Mouse (Mus musculus) urinary bladder, postnatal 25 days (tissue): ENCODE data around the gene Rrbp1.

Experiments used
- DNase-seq: peaks from one replicate; pipeline ENCODE4 v3.0.0; 2022; ENCODE audit warnings: low spot score

Rrbp1 gene

DNA sequence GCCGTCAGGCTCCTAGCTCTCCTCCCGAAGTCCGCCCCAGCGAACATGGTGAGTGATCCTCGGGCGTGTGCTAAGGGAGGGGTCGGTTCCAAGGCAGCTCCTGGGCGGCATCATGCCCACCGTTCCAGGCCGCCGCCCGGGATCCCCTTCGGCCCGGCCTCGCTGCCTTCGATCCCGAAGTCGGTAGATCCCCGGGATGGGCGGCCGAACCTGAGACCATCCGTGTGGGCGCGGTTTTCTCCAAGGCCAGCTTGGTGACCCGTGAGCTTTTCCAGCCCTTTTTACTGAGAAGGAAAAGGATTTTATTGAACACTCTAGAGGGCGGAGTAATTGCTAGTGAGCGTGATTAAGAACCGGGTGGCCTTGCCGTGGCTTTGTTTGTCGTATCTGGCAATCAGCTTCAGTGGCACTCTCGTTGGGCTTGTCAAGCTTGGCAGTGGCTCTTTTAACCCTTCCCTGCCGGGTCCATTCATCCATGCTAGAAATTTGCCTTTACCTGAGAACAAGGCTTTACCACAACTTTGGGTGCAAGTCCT is 95.4 kb downstream of the Rrbp1 start:
- DNase-seq, result peak; percentile 44

DNA sequence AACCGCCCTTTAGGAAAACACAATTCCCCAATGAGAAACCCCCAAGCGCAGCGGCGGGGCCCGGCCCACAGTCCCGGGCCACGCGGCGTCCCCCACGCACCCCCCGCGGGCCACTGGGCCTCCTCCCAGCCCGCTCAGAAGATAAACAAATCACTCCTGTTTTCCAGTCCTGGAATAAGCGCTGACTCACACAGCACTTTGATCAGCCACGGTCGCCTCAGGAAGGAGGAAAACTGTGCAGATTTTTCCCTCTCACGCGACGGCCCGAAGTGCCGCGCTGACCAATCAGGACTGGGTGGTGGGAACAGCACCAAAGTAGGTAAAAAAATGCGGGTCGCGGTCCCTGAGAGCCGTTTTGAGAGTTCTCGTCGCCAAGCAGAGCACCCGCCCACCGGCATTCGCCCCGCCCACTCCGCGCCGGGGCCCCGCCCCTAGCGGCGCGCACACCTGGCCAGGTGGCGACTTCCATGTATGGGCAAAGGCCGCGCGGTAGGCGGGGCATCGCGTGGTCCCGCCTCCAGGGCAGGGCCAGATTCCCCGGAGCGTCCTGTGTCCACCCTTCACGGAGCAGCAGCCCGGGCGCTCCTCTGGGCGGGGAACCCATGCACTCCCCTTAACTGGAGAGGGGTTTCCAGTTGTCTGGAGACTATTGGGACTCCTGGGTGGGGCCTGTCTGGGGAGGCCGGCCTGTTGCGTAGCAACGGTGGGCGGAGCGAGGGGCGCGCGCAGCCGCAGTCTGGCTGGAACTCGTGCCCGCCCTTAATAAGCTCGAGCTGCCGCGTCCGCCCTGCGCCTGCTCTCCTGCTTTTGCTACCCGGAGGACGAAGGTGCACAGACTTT is 96.1 kb downstream of the Rrbp1 start, which contains the start of gene Dstn:
Gene Dstn (plus strand): TSS at position 561 of the 840 bp plus-strand sequence.
- DNase-seq, result peak; percentile 98

DNA sequence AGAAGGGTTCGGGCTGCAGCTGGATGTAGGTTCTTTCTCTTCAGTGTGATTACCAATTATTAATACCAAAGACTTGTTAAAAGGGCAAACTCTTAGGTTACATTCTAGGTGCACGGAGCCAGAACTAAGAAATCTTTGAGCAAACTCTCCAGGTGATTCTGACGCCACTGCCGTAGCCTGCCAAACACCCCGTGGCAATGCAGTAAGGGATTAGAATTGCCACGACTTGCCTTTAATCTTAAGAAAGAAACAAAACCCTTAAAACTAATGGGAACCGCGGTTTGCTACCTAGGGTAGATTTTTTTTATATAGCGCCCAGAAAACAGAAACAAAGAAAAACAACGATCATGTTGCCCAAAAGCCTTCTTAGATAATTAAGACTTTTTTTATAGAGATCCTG is 96.8 kb downstream of the Rrbp1 start:
- no peak for DNase-seq

DNA sequence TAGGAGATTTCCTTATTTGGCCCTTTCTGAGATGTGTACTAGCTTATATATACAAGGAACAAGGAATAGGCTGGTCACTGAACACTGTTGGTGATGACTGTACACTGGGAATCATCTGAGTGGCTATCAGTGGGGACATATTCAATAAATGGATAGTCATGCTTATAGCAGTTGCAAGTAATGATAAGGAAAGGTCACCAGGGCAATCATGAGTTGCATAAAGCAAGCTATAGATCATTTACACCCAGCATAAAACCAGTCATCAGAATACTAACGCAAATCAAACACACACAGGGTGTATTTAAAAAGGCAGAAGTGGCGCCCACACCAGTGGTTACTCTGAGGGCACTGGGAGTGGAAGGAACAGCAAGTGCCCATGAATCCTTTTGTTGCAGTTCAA is 98.9 kb downstream of the Rrbp1 start:
- no peak for DNase-seq

DNA sequence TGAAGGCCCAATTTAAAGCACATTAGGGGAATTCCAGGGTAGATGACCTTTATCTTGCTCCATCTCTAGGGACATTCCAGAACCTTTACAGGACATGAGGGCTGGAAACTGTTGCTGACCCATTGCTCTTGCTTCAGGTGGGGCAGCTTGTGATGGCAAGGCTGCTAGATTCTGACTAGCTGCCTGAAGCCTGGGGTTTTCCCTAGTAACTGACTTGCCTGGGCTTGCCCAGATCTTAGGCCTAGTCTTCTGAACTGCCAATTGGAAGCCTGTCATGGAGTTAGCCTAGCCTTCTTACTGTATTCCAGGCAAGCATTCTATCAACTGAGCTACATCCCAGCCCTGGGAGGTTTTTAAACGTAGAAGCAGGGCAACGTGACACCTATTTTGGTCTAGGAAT is 101.8 kb downstream of the Rrbp1 start:
- DNase-seq, result no peak

DNA sequence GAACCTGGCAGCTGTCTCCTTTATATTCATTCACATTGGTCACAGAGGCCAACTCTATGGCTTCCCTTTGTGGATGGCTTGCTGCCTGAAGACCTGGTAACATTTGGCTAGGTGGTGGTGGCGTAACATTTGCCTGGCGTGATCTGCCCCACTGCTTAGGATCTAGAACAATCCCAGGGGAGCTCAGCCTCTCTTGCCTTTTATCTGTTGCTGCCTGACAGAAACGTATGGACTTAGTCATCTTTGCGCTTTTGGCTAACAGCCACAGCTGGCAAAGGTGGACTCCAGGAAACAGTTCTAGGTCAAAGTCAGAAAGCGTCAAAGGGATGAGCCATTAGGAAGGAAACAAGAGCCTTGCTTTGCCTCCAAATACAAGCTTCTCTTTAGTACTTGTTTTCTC is 106.2 kb downstream of the Rrbp1 start:
- DNase-seq, result no peak

DNA sequence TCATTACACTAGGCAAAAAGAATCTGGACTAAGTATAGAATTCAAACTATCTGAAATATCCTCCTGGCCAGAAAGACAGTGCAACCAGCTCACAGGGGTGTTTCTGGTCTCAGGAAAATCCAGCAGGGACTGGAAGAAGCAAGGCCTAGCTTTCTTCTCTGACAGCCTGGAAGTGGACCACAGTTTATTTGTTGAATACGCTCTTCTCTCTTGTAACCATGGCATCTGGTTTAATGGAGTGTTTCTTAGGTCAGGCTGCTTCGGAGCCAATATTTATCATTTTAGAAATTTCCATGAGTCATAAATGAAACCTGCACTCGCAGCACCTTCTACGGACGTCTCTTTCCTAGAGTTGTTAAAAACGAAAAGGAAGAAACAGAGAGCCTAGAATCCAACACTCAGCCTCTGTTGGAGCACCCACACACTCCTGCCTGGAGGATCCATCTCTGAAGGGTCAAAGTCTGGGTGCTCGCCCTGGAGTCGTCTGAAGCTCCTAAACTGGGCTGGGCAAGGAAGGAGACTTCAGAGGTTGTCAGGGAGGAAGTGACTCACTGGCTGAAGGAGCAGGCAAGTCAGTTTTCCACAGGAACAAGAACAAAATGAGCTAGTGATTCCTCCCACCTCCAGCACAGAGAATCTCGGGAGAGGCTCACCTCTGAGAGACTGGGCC is 107.6 kb downstream of the Rrbp1 start:
- DNase-seq, result peak; percentile 33

DNA sequence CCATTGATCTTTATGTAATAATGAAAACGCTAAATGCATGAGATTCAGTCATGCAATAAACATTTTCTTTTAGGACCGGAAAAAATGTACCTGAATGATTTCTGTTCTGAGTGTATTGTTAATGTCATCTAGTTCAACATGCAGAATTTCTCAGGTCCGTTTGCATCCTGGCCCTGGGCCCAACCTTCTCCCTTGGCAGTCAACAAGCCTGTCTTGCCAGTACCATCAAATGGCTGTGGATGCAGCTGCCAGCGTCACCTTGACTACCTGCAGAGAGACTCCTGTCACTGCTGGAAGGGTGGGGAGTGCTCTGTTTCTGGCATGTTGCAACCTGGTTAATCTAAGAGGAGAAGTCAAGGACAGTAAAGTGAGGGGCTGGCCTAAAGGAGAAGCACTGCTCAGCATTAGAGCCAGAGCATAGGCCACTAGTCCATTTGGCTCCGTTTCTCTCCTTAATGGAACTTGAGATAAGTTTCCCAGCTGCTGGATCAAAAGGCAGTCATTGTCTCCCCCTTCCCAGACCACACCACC is 110.2 kb downstream of the Rrbp1 start:
- no peak for DNase-seq

DNA sequence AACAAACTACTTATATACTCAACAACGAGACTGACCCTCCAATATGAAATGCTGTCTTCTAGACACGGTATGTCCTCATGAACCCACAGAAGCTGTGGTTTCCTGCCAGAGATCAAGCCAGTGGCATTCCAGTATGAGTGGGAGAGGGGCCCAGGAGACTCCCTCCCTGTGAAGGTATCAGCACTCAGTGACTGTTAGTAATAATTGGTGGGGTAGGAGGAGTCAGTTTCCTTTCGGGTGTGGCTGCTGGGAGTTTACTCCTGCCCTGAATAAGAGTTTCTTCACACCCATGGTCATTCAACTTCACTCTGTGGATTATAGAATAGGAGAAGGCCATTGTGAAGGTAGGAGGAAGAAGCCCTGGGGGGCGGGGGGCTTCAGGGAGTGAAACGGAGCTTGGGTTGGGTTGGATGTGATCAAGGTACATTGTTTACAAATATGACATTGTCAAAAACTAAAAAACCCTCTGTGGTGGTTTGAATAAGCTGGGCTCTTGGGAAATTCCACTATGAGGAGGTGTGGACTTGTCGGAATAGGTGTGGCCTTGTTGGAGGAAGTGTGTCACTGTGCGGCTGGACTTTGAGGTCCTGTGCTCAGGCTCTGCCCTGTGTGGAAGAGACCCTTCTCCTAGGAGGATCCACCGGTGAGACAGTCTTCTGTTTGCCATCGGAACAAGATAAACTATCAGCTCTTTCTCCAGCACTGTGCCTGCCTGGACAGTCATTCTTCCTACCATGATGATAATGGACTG is 111.4 kb downstream of the Rrbp1 start:
- no peak for DNase-seq
